In the genomic region with DNA sequence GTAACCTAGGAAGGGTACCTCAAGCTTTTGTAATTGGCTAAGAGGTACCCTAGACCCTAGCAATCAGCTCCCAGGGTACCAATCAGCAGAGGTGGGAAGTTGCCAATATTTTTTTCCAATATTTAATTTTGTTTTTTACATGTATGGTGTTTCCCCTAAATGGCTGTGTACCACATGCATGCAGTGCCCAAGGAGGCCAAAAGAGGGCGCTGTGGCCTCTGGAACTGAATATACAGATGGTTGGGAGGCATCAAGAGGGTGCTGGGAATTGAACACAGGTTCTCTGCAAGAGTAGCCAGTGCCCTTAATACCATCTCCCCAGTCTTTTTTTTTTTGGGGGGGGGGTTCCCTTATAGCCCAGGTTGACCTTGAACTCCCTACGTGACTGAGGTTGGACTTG, we compare ENCODE assay signal across 25 mouse cellular contexts. TPM values are rescaled to one million over a fixed set of nuclear protein-coding genes. Genes with fewer than 3 reads are reported as not detected.
DNase-seq lines count a peak whose midpoint lies in the region; ATAC-seq and TF ChIP-seq lines count a peak whose summit lies in the region.
"Had no signal": no experiment of that assay in that cellular context is flagged by ENCODE, and none has a peak within 500 bp of the region (broad histone marks: within the 10 kb centered on the region; RNA-seq: fewer than 3 reads in every experiment).

No protein-coding gene starts in this region.

- H3K4me2 ChIP-seq in forebrain, embryonic 12.5 days: no peak overlapping the region
- H3K4me2 ChIP-seq: embryonic facial prominence, embryonic 13.5 days; hindbrain, embryonic 13.5 days; midbrain, embryonic 12.5 days had no signal

- DNase-seq in layer of hippocampus, adult 2 months (ENCODE audit: low spot score in 2 of 2): no peak
- no peak for DNase-seq in layer of hippocampus, postnatal 25 days (ENCODE audit: extremely low spot score in 1 of 2, low spot score in 1 of 2)
- no peak for DNase-seq in testis, postnatal 10 days (ENCODE audit: low spot score)
- no peak for DNase-seq in brain, embryonic 14.5 days (ENCODE audit: low read depth)
- no peak for DNase-seq in right cerebral cortex, postnatal 10 days (ENCODE audit: low spot score in 2 of 2)
- DNase-seq: adrenal gland, postnatal 25 days; cerebellum, adult 9-10 months; gastrocnemius, postnatal 10 days; kidney, adult 18-20 months; kidney, postnatal 36 days; layer of hippocampus, postnatal 36 days had no signal

- no peaks in the 10 kb centered on the region for H3K36me3 ChIP-seq in testis, adult 2 months (ENCODE audit: control insufficient read depth, insufficient read depth, low read length)
- no peaks in the 10 kb centered on the region for H3K36me3 ChIP-seq in forebrain, embryonic 12.5 days (replicated peaks)
- H3K36me3 ChIP-seq: embryonic facial prominence, embryonic 13.5 days; hindbrain, embryonic 13.5 days; limb, embryonic 10.5 days; midbrain, embryonic 12.5 days had no signal

- H3K4me3 ChIP-seq in layer of hippocampus, adult 2 months: no peak overlapping the region
- H3K4me3 ChIP-seq in testis, adult 2 months (ENCODE audit: control insufficient read depth, low read depth, low read length): no peak overlapping the region; the same call in 1 of the 2 replicates
- H3K4me3 ChIP-seq in forebrain, embryonic 12.5 days (replicated peaks): no peak overlapping the region
- H3K4me3 ChIP-seq: embryonic facial prominence, embryonic 13.5 days; hindbrain, embryonic 13.5 days; limb, embryonic 10.5 days; midbrain, embryonic 12.5 days; myocyte had no signal

- no peak for TF ChIP-seq POLR2A in testis, adult 2 months (IDR thresholded peaks at IDR 0.05; ENCODE audit: control insufficient read depth, low read depth, low read length)
- TF ChIP-seq POLR2A in brain, embryonic 14.5 days (IDR thresholded peaks at IDR 0.05; ENCODE audit: borderline replicate concordance, extremely low read depth, insufficient read depth, insufficient read length, poor library complexity, severe bottlenecking): no peak

- H3K27ac ChIP-seq in layer of hippocampus, adult 2 months: no peak overlapping the region
- no peak overlapping the region for H3K27ac ChIP-seq in testis, adult 2 months (ENCODE audit: control insufficient read depth, insufficient read depth, low read depth, low read length)
- no peak overlapping the region for H3K27ac ChIP-seq in forebrain, embryonic 12.5 days
- H3K27ac ChIP-seq: embryonic facial prominence, embryonic 13.5 days; hindbrain, embryonic 13.5 days; limb, embryonic 10.5 days; macrophage; midbrain, embryonic 12.5 days had no signal

- TF ChIP-seq CTCF in layer of hippocampus, adult 2 months (conservative IDR thresholded peaks at IDR 0.05): peak; percentile 49
- peak; percentile 84; the same call in 1 of the 2 replicates for TF ChIP-seq CTCF in testis, adult 2 months (IDR thresholded peaks at IDR 0.05; ENCODE audit: control insufficient read depth, insufficient read depth, insufficient replicate concordance, low read depth, low read length)
- TF ChIP-seq CTCF in brain, embryonic 14.5 days (IDR thresholded peaks at IDR 0.05; ENCODE audit: borderline replicate concordance, extremely low read depth, insufficient read depth, insufficient read length): peak; percentile 27; the same call in 1 of the 2 replicates

- H3K27me3 ChIP-seq in testis, adult 2 months (ENCODE audit: control insufficient read depth, insufficient read depth, low read length): no peaks in the 10 kb centered on the region
- no peaks in the 10 kb centered on the region for H3K27me3 ChIP-seq in forebrain, embryonic 12.5 days
- H3K27me3 ChIP-seq: embryonic facial prominence, embryonic 13.5 days; hindbrain, embryonic 13.5 days; midbrain, embryonic 12.5 days had no signal

- ATAC-seq in forebrain, embryonic 12.5 days (ENCODE audit: low FRiP score): no peak

- no peaks in the 10 kb centered on the region for H3K9me3 ChIP-seq in forebrain, embryonic 12.5 days
- H3K9me3 ChIP-seq: embryonic facial prominence, embryonic 13.5 days; hindbrain, embryonic 13.5 days; limb, embryonic 10.5 days; midbrain, embryonic 12.5 days had no signal

- peaks cover 12% of the 10 kb centered on the region for H3K4me1 ChIP-seq in testis, adult 2 months (ENCODE audit: control insufficient read depth, insufficient read depth, low read length)
- H3K4me1 ChIP-seq in forebrain, embryonic 12.5 days: no peaks in the 10 kb centered on the region
- H3K4me1 ChIP-seq: hindbrain, embryonic 13.5 days; limb, embryonic 10.5 days; midbrain, embryonic 12.5 days had no signal

- H3K9ac ChIP-seq in forebrain, embryonic 12.5 days: no peak overlapping the region
- H3K9ac ChIP-seq: embryonic facial prominence, embryonic 13.5 days; hindbrain, embryonic 13.5 days; midbrain, embryonic 12.5 days had no signal

- WGBS in forebrain, embryonic 12.5 days: 59% methylated on average over 2 of the region's 2 CpGs

RNA-seq across cellular contexts. Expression of gene Cyp2f2, which starts 11.7 kb away (rescaled TPM):
- total RNA-seq in layer of hippocampus, adult 2 months (2021): under 1 TPM in 1 of 2 experiments, not detected in 1; 0.41 TPM
- under 1 TPM in 1 of 2 experiments, not detected in 1; 0.20 TPM for total RNA-seq in layer of hippocampus, postnatal 25 days (2021)
- 1.2 and 2.0 TPM in 2 replicates for polyA plus RNA-seq in testis, adult 2 months (2012; rRNA removed)
- polyA plus RNA-seq in brain, embryonic 14.5 days (2012; rRNA removed): 0.05 TPM in 1 of 2 replicates, not detected in the other
- polyA plus RNA-seq in forebrain, embryonic 12.5 days (2016; fragmentation: Nextera tagmentation; extraction: Ambion mirVana): not detected in 2 replicates
- total RNA-seq: neutrophil, adult 5-6 weeks had no signal
- polyA plus RNA-seq: limb, embryonic 10.5 days; macrophage; midbrain, embryonic 12.5 days had no signal

RNA-seq across cellular contexts. Expression of gene Cyp2t4, which starts 22.1 kb away (rescaled TPM):
- total RNA-seq in layer of hippocampus, adult 2 months (2021): not detected
- total RNA-seq in layer of hippocampus, postnatal 25 days (2021): not detected
- polyA plus RNA-seq in testis, adult 2 months (2012; rRNA removed): 0.06 TPM in 1 of 2 replicates, not detected in the other
- not detected in 2 replicates for polyA plus RNA-seq in brain, embryonic 14.5 days (2012; rRNA removed)
- polyA plus RNA-seq in forebrain, embryonic 12.5 days (2016; fragmentation: Nextera tagmentation; extraction: Ambion mirVana): 0.15 and 0.34 TPM in 2 replicates
- total RNA-seq: adrenal gland, postnatal 25 days; gastrocnemius, postnatal 10 days; heart, adult 8-10 months; layer of hippocampus, postnatal 36 days; neutrophil, adult 5-6 weeks had no signal
- polyA plus RNA-seq: cortical plate, adult 2 months; heart, postnatal 0 days; liver, embryonic 16.5 days; macrophage; thymus, postnatal 0 days had no signal

RNA-seq across cellular contexts. Expression of gene Egln2, which starts 35.2 kb away (rescaled TPM):
- 100 to 1,000 TPM in 1 of 2 experiments, 10 to 100 TPM in 1; 97.4 to 103 TPM for total RNA-seq in layer of hippocampus, adult 2 months (2021)
- 10 to 100 TPM; 91.6 to 99.5 TPM for total RNA-seq in layer of hippocampus, postnatal 25 days (2021)
- 622 and 747 TPM in 2 replicates for polyA plus RNA-seq in testis, adult 2 months (2012; rRNA removed)
- 129 and 131 TPM in 2 replicates for polyA plus RNA-seq in brain, embryonic 14.5 days (2012; rRNA removed)
- 89.9 and 92.2 TPM in 2 replicates for polyA plus RNA-seq in forebrain, embryonic 12.5 days (2016; fragmentation: Nextera tagmentation; extraction: Ambion mirVana)

RNA-seq across cellular contexts. Expression of gene Rab4b, which starts 47.3 kb away (rescaled TPM):
- 10 to 100 TPM; 97.4 to 98.8 TPM for total RNA-seq in layer of hippocampus, adult 2 months (2021)
- total RNA-seq in layer of hippocampus, postnatal 25 days (2021): 10 to 100 TPM; 89.6 to 92.5 TPM
- 64.5 and 65.1 TPM in 2 replicates for polyA plus RNA-seq in testis, adult 2 months (2012; rRNA removed)
- 81.4 and 86.7 TPM in 2 replicates for polyA plus RNA-seq in brain, embryonic 14.5 days (2012; rRNA removed)
- polyA plus RNA-seq in forebrain, embryonic 12.5 days (2016; fragmentation: Nextera tagmentation; extraction: Ambion mirVana): 69.4 and 70.4 TPM in 2 replicates

RNA-seq across cellular contexts. Expression of gene Gm21983, which starts 49.5 kb away (rescaled TPM):
- total RNA-seq in layer of hippocampus, adult 2 months (2021): not detected
- total RNA-seq in layer of hippocampus, postnatal 25 days (2021): not detected
- polyA plus RNA-seq in testis, adult 2 months (2012; rRNA removed): not detected in 2 replicates
- 0.16 TPM in 1 of 2 replicates, not detected in the other for polyA plus RNA-seq in brain, embryonic 14.5 days (2012; rRNA removed)
- 0.59 TPM in 1 of 2 replicates, not detected in the other for polyA plus RNA-seq in forebrain, embryonic 12.5 days (2016; fragmentation: Nextera tagmentation; extraction: Ambion mirVana)
- total RNA-seq: adrenal gland, postnatal 25 days; gastrocnemius, postnatal 10 days; heart, adult 8-10 months; layer of hippocampus, postnatal 36 days; neutrophil, adult 5-6 weeks had no signal
- polyA plus RNA-seq: cortical plate, adult 2 months; heart, postnatal 0 days; liver, embryonic 16.5 days; macrophage; myocyte; thymus, postnatal 0 days had no signal

Comparison
In these comparisons a context has a peak if more than half of its experiments do, and no peak if none do; other contexts are left out.
1. CTCF ChIP-seq: peak in every context shown above with its lines; median percentile 84 in testis, adult 2 months; 49 in layer of hippocampus, adult 2 months; 27 in brain, embryonic 14.5 days.